Mouse (Mus musculus) testis, postnatal 14 days (tissue): Measurements from ENCODE around the gene Aasdh.
A peak's percentile ranks its signal among the peaks of the same experiment; 100 is the strongest.

Experiments
- DNase-seq: peaks from one replicate; pipeline ENCODE4 v3.0.0; 2021; ENCODE audit warnings: low spot score

Aasdh gene

GRCm38 (mm10) chr5:76841859-76842258 is 63.5 kb downstream of the Aasdh start:
- no peak for DNase-seq

GRCm38 (mm10) chr5:76839786-76840185 is 65.5 kb downstream of the Aasdh start:
- DNase-seq = peak; percentile 43

- no peak for DNase-seq
Measured at GRCm38 (mm10) chr5:76837018-76837417, 68.3 kb downstream of the Aasdh start.

- DNase-seq = no peak
Measured at GRCm38 (mm10) chr5:76832529-76833210, 72.6 kb downstream of the Aasdh start.

GRCm38 (mm10) chr5:76828527-76829240 is 76.6 kb downstream of the Aasdh start:
- DNase-seq = no peak
